Mouse (Mus musculus) cerebellum, adult 2 months (tissue): ENCODE data around the gene Mtcl1.

Source experiments
- CTCF ChIP-seq: fragments of 200-500 bp; IDR thresholded peaks from 2 replicates; pipeline ENCODE4 v1.5.1; 2011; ENCODE audit warnings: low read depth, mild to moderate bottlenecking, control low read depth, low read length, moderate library complexity, borderline replicate concordance; ENCODE audit not compliant: insufficient read depth
- POLR2A ChIP-seq: fragments of 200-500 bp; IDR thresholded peaks from 2 replicates; pipeline ENCODE4 v1.6.1; 2011; ENCODE audit warnings: low read length, control low read depth, borderline replicate concordance; ENCODE audit not compliant: insufficient read depth

DNA sequence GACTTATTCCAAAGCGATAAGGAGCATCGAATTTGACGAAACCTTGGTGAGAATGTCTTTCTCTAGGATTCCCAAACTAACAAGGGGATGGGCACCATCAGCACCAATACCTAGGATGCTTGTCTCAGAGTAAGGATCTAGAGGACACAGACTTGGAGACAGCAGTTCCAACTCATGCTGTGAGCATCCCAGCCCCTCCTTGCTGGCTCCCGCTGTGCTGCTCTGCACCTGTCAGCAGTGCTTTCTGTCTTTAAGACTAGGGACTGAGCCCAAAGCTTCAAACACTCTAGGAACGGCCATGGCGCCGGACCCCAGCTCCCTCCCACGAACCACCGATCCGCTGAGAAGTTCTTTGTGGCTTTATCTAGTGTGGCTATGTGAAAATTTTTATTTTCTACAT, 114.0 kb downstream of the Mtcl1 start:
- TF ChIP-seq POLR2A: no peak
- no peak for TF ChIP-seq CTCF
